Mouse (Mus musculus): Measurements from ENCODE around the gene Cep89. TPM values are rescaled to one million over a fixed set of nuclear protein-coding genes. Genes with fewer than 3 reads are reported as not detected.

Cep89 gene
- polyA plus RNA-seq, 1 experiment from 2014 or later: 46.6 TPM

DNA sequence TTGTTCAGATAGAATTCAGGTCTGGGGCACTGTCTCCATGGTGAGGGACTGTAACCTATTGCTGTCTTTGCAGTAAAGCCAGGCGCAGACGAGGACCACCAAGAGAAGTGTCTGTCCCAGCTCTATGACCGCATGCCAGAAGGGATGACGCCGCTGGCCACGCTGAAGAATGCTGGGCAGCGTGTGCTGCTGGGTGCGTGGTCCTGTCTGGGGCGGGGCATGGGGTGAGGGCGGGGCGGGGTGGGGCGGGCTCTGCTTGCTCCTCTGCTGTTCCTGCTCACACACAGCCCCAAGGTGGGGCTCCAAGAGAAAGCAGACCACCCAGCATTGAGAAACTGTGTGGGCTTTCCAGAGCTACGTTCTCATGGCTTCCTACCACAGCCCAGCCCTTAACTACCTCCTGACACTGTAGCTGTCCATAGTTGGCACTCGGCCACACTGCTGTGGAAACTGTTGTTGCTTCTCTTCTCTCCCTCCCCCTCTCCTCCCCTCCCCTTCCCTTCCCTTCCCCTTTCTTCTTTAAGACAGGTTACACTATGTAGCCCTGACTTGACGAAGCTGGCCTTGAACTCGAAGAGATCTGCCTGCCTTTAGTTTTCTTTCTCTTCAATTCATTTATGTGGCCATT is 17.2 kb upstream of the Cep89 start:
- no peak overlapping the region for H3K4me2 ChIP-seq (replicated peaks; ENCODE audit: low read depth, low read length)
- no peaks in the 10 kb centered on the region; the same call in 1 of the 2 replicates for H3K36me3 ChIP-seq (ENCODE audit: control insufficient read depth, insufficient read depth, low read length)
- no peak overlapping the region for H3K27ac ChIP-seq (ENCODE audit: low read length)
- no peaks in the 10 kb centered on the region for H3K9me3 ChIP-seq (ENCODE audit: control insufficient read depth, low read depth, low read length)
- ATAC-seq (ENCODE audit: insufficient number of reproducible peaks, insufficient read depth, low FRiP score, low read depth): 0 out of 2 replicates have a peak, but pooled peaks have one; percentile 34
- H3K27me3 ChIP-seq (ENCODE audit: control insufficient read depth, insufficient read depth, low read length): no peaks in the 10 kb centered on the region
- H3K4me1 ChIP-seq (ENCODE audit: control insufficient read depth, insufficient read depth, low read length): no peaks in the 10 kb centered on the region
- H3K9ac ChIP-seq (replicated peaks; ENCODE audit: low read depth, low read length): no peak overlapping the region
- 41% methylated on average over 16 of the region's 16 CpGs for WGBS
- no peak overlapping the region for H3K4me3 ChIP-seq (ENCODE audit: low read depth, low read length)

DNA sequence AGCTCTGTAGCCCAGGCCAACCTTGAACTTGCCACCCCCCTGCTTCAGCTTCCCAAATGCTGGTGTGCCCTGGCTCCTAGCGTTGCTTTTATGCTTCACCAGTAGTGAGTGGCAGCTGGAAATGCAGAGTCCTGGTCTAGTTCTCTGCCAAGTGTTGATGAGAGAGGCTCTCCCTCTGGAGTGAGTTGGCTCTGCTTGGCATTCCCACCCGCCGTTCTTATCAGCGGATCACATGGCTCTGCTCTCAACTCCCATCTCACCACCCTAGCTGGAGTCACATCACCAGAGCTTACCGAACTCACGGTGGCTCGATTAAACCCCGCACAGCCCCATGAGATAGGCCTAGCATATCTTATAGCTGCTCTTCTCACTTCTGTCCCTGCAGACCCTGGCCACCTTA is 16.5 kb upstream of the Cep89 start:
- H3K9ac ChIP-seq (replicated peaks; ENCODE audit: low read depth, low read length): no peak overlapping the region

DNA sequence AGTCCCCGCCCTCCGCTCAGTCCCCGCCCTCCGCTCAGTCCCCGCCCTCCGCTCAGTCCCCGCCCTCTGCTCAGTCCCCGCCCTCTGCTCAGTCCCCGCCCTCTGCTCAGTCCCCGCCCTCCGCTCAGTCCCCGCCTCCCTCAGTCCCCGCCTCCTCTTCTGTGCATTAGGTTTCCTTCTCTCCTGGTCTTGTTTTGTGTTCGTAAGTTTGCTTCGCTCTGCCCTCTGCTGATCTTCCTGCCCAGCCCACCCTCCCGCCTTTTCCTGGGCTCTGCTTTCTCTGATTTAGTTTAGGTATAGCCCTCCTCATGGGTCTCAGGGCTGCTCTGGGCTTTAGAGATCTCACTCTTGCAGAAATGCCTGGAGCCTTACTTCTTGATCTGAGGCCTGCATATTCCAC is 15.0 kb upstream of the Cep89 start:
- Histone ChIP-seq H3K27me3 (ENCODE audit: control insufficient read depth, insufficient read depth, low read length) (no peaks in the 10 kb centered on the region), H3K36me3 (ENCODE audit: control insufficient read depth, insufficient read depth, low read length) (no peaks in the 10 kb centered on the region; the same call in 1 of the 2 replicates), H3K9me3 (ENCODE audit: control insufficient read depth, low read depth, low read length) (no peaks in the 10 kb centered on the region), H3K4me1 (ENCODE audit: control insufficient read depth, insufficient read depth, low read length) (no peaks in the 10 kb centered on the region), H3K4me3 (ENCODE audit: low read depth, low read length) (no peak overlapping the region), H3K27ac (ENCODE audit: low read length) (no peak overlapping the region), H3K4me2 (replicated peaks; ENCODE audit: low read depth, low read length) (no peak overlapping the region), H3K9ac (replicated peaks; ENCODE audit: low read depth, low read length) (no peak overlapping the region)
- 58% methylated on average over 16 of the region's 16 CpGs for WGBS
- no peak for ATAC-seq (ENCODE audit: insufficient number of reproducible peaks, insufficient read depth, low FRiP score, low read depth)

More for the DNA sequence above, 16.5 kb upstream of the Cep89 start:
- Histone ChIP-seq H3K9me3 (ENCODE audit: control insufficient read depth, low read depth, low read length) (no peaks in the 10 kb centered on the region), H3K4me1 (ENCODE audit: control insufficient read depth, insufficient read depth, low read length) (no peaks in the 10 kb centered on the region), H3K27ac (ENCODE audit: low read length) (no peak overlapping the region), H3K27me3 (ENCODE audit: control insufficient read depth, insufficient read depth, low read length) (no peaks in the 10 kb centered on the region), H3K4me2 (replicated peaks; ENCODE audit: low read depth, low read length) (no peak overlapping the region), H3K4me3 (ENCODE audit: low read depth, low read length) (no peak overlapping the region), H3K36me3 (ENCODE audit: control insufficient read depth, insufficient read depth, low read length) (no peaks in the 10 kb centered on the region; the same call in 1 of the 2 replicates)
- ATAC-seq (ENCODE audit: insufficient number of reproducible peaks, insufficient read depth, low FRiP score, low read depth): no peak
- 91% methylated on average over 8 of the region's 8 CpGs for WGBS

DNA sequence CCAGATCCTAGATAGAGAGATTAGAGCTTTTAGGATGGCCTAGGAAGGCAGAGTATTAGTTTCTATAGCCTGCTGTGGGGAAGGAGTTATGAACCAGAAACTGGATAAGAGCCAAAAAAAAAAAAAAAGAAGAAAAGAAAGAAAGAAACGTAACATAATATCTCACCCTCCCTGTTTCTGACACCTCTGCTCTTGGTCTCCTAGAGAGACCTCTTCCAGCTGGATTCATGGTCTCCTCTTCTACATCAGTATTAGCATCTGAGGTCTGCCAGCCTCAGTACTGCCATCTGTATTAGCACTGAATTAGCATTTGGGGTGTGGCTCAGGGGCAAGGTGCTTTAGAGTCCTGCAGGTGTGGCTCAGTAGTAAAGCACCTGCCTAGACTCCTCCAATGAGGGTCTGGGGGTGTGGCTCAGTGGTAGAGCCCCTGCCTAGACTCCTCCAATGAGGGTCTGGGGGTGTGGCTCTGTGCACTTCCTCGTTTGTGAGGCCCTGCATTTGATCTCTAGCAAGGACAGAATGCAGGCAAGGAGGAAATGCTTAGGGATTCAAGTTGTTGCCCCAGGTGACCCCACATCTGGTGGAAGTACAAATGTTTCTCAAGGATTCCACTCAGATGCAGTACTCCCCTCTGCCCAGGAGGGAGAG is 14.0 kb upstream of the Cep89 start:
- Histone ChIP-seq H3K4me1 (ENCODE audit: control insufficient read depth, insufficient read depth, low read length) (no peaks in the 10 kb centered on the region), H3K4me2 (replicated peaks; ENCODE audit: low read depth, low read length) (no peak overlapping the region), H3K36me3 (ENCODE audit: control insufficient read depth, insufficient read depth, low read length) (no peaks in the 10 kb centered on the region; the same call in 1 of the 2 replicates), H3K27ac (ENCODE audit: low read length) (no peak overlapping the region), H3K9me3 (ENCODE audit: control insufficient read depth, low read depth, low read length) (no peaks in the 10 kb centered on the region), H3K9ac (replicated peaks; ENCODE audit: low read depth, low read length) (no peak overlapping the region), H3K27me3 (ENCODE audit: control insufficient read depth, insufficient read depth, low read length) (no peaks in the 10 kb centered on the region), H3K4me3 (ENCODE audit: low read depth, low read length) (no peak overlapping the region)
- 16% methylated on average over 2 of the region's 2 CpGs for WGBS
- ATAC-seq (ENCODE audit: insufficient number of reproducible peaks, insufficient read depth, low FRiP score, low read depth): peak; percentile 74

DNA sequence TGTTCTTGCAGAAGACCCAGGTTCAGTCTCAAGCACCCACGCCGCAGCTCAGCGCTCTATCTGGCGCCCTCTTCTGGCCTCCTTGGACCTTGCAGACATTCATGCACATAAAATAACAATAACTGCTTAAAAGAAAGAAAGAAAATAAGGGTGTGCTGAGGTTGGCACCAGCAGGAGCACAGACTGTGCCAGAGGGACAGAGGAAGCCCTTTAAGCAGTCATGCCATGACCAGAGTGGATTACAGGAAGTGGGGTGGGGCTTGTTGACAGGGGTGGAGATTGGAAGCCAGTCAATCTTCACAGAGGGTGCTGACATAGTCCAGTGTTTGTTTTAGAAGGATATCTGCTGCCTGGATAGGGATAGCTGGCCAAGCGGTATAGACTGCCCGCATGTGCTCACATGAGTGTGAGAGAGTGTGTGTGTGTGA is 10.3 kb upstream of the Cep89 start:
- no peaks in the 10 kb centered on the region for H3K27me3 ChIP-seq (ENCODE audit: control insufficient read depth, insufficient read depth, low read length)
- H3K9me3 ChIP-seq (ENCODE audit: control insufficient read depth, low read depth, low read length): no peaks in the 10 kb centered on the region
- no peaks in the 10 kb centered on the region for H3K4me1 ChIP-seq (ENCODE audit: control insufficient read depth, insufficient read depth, low read length)
- 66% methylated on average over 6 of the region's 6 CpGs for WGBS
- no peak overlapping the region for H3K4me2 ChIP-seq (replicated peaks; ENCODE audit: low read depth, low read length)
- H3K36me3 ChIP-seq (ENCODE audit: control insufficient read depth, insufficient read depth, low read length): no peaks in the 10 kb centered on the region; the same call in 1 of the 2 replicates
- ATAC-seq (ENCODE audit: insufficient number of reproducible peaks, insufficient read depth, low FRiP score, low read depth): 0 out of 2 replicates have a peak, but pooled peaks have one; percentile 25
- H3K27ac ChIP-seq (ENCODE audit: low read length): no peak overlapping the region
- H3K4me3 ChIP-seq (ENCODE audit: low read depth, low read length): no peak overlapping the region
- no peak overlapping the region for H3K9ac ChIP-seq (replicated peaks; ENCODE audit: low read depth, low read length)

DNA sequence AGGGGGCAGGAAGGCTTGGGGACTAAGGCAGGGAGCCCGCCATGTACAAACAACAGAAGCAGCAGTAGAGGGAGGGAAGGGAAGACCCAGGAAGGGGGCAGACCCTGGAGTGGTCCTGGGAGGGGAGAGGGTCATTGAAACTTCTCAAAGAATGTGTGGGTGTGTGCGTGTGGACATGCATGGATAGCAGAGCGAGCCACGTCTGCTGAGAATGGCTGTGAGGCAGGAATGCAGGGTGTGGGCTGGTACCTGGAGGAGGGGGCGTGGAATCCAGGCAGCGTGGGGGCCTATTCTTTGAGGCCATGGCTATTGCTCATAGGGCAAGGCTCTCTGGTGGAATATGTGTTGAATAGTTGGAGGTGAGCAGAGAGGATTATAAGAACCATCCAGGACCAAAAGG is 8.1 kb upstream of the Cep89 start:
- H3K4me1 ChIP-seq (ENCODE audit: control insufficient read depth, insufficient read depth, low read length): no peaks in the 10 kb centered on the region
- no peak overlapping the region for H3K27ac ChIP-seq (ENCODE audit: low read length)

DNA sequence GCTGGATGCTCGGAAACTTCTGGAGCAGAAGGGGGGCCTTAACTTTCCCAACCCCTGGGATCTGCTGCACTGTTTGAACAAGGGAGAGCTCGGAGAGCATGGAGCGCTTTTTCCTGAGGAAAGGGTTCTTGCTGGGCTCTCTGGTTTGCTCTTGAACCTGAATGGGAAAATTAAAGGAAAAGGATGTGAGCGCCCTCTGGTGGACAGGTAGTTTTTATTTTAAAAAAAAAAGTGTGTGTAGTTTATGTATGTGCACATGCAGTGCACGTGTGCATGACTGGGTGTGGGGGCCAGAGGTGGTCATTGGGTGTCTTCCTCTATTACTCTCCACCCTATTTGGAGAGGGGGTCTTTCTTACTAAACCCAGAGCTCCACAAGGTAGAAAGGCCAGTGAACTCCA is 3.9 kb upstream of the Cep89 start:
- H3K4me1 ChIP-seq (ENCODE audit: control insufficient read depth, insufficient read depth, low read length): peaks cover 11% of the 10 kb centered on the region
- no peak overlapping the region for H3K4me2 ChIP-seq (replicated peaks; ENCODE audit: low read depth, low read length)
- H3K9ac ChIP-seq (replicated peaks; ENCODE audit: low read depth, low read length): no peak overlapping the region
- H3K27ac ChIP-seq (ENCODE audit: low read length): no peak overlapping the region
- no peaks in the 10 kb centered on the region for H3K27me3 ChIP-seq (ENCODE audit: control insufficient read depth, insufficient read depth, low read length)
- no peaks in the 10 kb centered on the region for H3K9me3 ChIP-seq (ENCODE audit: control insufficient read depth, low read depth, low read length)
- peaks cover 5% of the 10 kb centered on the region; the same call in 1 of the 2 replicates for H3K36me3 ChIP-seq (ENCODE audit: control insufficient read depth, insufficient read depth, low read length)
- no peak for ATAC-seq (ENCODE audit: insufficient number of reproducible peaks, insufficient read depth, low FRiP score, low read depth)
- WGBS: 52% methylated on average over 5 of the region's 5 CpGs
- H3K4me3 ChIP-seq (ENCODE audit: low read depth, low read length): no peak overlapping the region

More for the DNA sequence above, 8.1 kb upstream of the Cep89 start:
- Histone ChIP-seq H3K4me2 (replicated peaks; ENCODE audit: low read depth, low read length) (no peak overlapping the region), H3K27me3 (ENCODE audit: control insufficient read depth, insufficient read depth, low read length) (no peaks in the 10 kb centered on the region), H3K4me3 (ENCODE audit: low read depth, low read length) (no peak overlapping the region), H3K36me3 (ENCODE audit: control insufficient read depth, insufficient read depth, low read length) (no peaks in the 10 kb centered on the region; the same call in 1 of the 2 replicates), H3K9me3 (ENCODE audit: control insufficient read depth, low read depth, low read length) (no peaks in the 10 kb centered on the region), H3K9ac (replicated peaks; ENCODE audit: low read depth, low read length) (no peak overlapping the region)
- ATAC-seq (ENCODE audit: insufficient number of reproducible peaks, insufficient read depth, low FRiP score, low read depth): peak; percentile 33; the same call in 1 of the 2 replicates
- 40% methylated on average over 6 of the region's 6 CpGs for WGBS

DNA sequence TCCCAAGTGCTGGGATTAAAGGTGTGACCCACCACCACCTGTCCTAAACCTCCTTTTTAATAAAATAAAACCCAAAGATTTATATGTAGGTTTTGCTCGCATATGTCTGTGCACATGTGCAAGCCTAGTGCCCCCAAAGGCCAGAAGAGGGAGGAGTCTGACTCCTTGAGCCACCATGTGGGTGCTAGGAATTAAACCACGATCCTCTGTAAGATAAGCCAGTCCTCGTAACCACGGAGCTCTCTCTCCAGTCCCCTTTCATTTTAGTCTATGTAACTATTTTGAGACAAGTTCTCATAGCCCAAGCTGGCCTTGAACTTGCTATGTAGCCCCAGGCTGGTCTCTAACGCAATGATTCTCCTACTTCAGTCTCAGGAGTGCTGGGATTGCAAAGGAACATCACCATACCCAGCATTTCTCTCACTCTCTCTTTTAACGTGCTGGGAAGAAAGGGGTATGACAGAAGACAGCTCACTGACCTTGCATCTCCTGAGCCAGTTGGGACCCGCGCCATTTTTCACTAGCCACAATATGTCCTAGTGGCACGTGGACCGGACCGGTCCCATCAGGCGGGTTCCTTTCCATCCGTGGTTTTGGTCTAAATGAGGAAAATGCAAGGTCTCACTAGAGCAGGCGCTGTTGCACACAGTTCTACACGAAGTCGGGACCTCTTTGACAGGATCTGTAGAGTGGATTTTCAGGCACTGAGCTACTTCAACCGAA is 940 bp upstream of the Cep89 start:
- Histone ChIP-seq H3K4me2 (replicated peaks; ENCODE audit: low read depth, low read length) (peak overlapping the region; percentile 91), H3K27me3 (ENCODE audit: control insufficient read depth, insufficient read depth, low read length) (no peaks in the 10 kb centered on the region), H3K4me3 (ENCODE audit: low read depth, low read length) (peak overlapping the region; percentile 55), H3K9me3 (ENCODE audit: control insufficient read depth, low read depth, low read length) (no peaks in the 10 kb centered on the region), H3K9ac (replicated peaks; ENCODE audit: low read depth, low read length) (peak overlapping the region; percentile 33), H3K4me1 (ENCODE audit: control insufficient read depth, insufficient read depth, low read length) (peaks cover 12% of the 10 kb centered on the region), H3K27ac (ENCODE audit: low read length) (0 out of 2 replicates have a peak overlapping the region, but pooled peaks have one; percentile 8), H3K36me3 (ENCODE audit: control insufficient read depth, insufficient read depth, low read length) (peaks cover 17% of the 10 kb centered on the region; the same call in 1 of the 2 replicates)
- WGBS: 11% methylated on average over 17 of the region's 17 CpGs
- 0 out of 2 replicates have a peak, but pooled peaks have one; percentile 4 for ATAC-seq (ENCODE audit: insufficient number of reproducible peaks, insufficient read depth, low FRiP score, low read depth)
